Mouse (Mus musculus) stomach, embryonic 16.5 days (tissue): ENCODE results near the gene Efna5. TPM values are rescaled to one million over a fixed set of nuclear protein-coding genes. Genes with fewer than 3 reads are reported as not detected.

Source experiments
- ATAC-seq: fragments of 200-750 bp; cut with Nextera tagmentation; 2 replicates; pipeline ENCODE4 v1.8.0; 2017; ENCODE audit warnings: moderate number of reproducible peaks, moderate TSS enrichment; ENCODE audit not compliant: insufficient read depth, low FRiP score
- H3K27ac ChIP-seq: fragments of 300-500 bp; sonication (generic); 2 replicates; pipeline ENCODE4 v1.5.1; 2014; ENCODE audit warnings: low read length
- H3K27me3 ChIP-seq: fragments of 300-500 bp; sonication (generic); 2 replicates; pipeline ENCODE4 v1.6.1; 2014; ENCODE audit warnings: low read length, control low read depth, mixed read lengths; ENCODE audit not compliant: control insufficient read depth, insufficient read depth
- H3K36me3 ChIP-seq: fragments of 300-500 bp; sonication (generic); 2 replicates; pipeline ENCODE4 v1.6.1; 2014; ENCODE audit warnings: low read length; ENCODE audit not compliant: control insufficient read depth, insufficient read depth
- H3K4me1 ChIP-seq: fragments of 300-500 bp; sonication (generic); 2 replicates; pipeline ENCODE4 v1.6.1; 2014; ENCODE audit warnings: low read length, control low read depth, mixed read lengths; ENCODE audit not compliant: control insufficient read depth, insufficient read depth
- H3K4me2 ChIP-seq: fragments of 300-500 bp; sonication (generic); 2 replicates; pipeline ENCODE4 v1.6.1; 2014; ENCODE audit warnings: low read depth, low read length, mixed read lengths
- H3K4me3 ChIP-seq: fragments of 300-500 bp; sonication (generic); replicated peaks from 2 replicates; pipeline ENCODE4 v1.5.1; 2014; ENCODE audit warnings: mild to moderate bottlenecking, low read length
- H3K9ac ChIP-seq: fragments of 300-500 bp; sonication (generic); 2 replicates; pipeline ENCODE4 v1.6.1; 2014; ENCODE audit warnings: low read length
- H3K9me3 ChIP-seq: fragments of 300-500 bp; sonication (generic); replicated peaks from 2 replicates; pipeline ENCODE4 v1.6.1; 2016; ENCODE audit warnings: low read length, control low read depth; ENCODE audit not compliant: control insufficient read depth
- WGBS: fragments of 180-500 bp; shearing (Covaris S2); extraction: QIAGEN DNeasy Blood & Tissue Kit; methylation state at CpG from one replicate; pipeline ENCODE4 v1.1.7; 2014; 5-methylcytosine and 5-hydroxymethylcytosine counted together
- polyA plus RNA-seq: library from polyadenylated mRNA; unstranded; fragments of >200 nt; fragmentation: Nextera tagmentation; extraction: Ambion mirVana; gene quantifications from 2 replicates; pipeline ENCODE4 v1.2.1, GENCODE M21; 2015

The Efna5 gene
- polyA plus RNA-seq, 1 experiment from 2014 or later, result 36.9 TPM

DNA sequence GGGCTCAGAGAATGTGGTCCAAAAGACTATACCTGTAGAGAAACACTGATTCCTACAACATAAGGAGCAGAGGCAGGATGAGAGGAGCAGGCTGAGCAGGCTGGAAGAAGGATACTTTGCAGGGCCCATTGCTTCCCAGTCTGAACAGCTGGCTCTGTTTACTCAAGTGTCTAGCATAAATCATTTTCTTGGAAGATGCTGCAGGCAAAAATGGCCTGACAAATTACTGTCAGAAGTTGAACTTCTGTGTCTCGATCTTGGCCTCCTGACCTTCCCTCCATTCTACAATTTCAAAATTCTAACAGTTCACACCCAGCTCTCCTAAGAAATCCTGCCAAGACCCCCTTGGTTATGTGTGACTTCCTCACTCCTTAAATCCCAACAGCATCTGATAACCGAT, 105.1 kb downstream of the Efna5 start:
- H3K27ac ChIP-seq, result peak overlapping the region; percentile 43; the same call in 1 of the 2 replicates
- H3K36me3 ChIP-seq, result no peaks in the 10 kb centered on the region
- no peaks in the 10 kb centered on the region for H3K27me3 ChIP-seq
- peaks cover 32% of the 10 kb centered on the region for H3K4me1 ChIP-seq
- no peak overlapping the region for H3K4me3 ChIP-seq
- 25% methylated on average over 2 of the region's 2 CpGs for WGBS
- no peak overlapping the region for H3K9ac ChIP-seq
- no peak overlapping the region for H3K4me2 ChIP-seq
- no peaks in the 10 kb centered on the region for H3K9me3 ChIP-seq
- ATAC-seq, result peak; percentile 62; the same call in 1 of the 2 replicates

DNA sequence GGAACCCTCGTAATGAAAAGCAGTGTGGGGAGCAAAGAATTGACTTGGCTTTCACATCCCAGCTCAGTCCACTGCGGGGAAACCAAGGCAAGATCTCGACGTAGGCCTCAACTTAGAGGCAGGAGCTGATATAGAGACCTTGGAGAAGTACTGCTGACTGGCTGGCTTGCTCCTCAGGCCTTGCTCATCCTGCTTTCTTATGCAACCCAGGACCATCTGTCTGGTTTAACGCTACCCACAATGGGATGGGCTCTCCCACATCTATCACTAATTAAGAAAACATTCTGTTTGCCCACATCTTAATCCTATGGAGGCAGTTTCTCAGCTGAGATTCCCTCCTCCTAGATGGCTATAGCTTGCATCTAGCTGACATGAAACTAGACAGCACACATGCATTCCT, 105.7 kb downstream of the Efna5 start:
- Histone ChIP-seq H3K4me2 (no peak overlapping the region), H3K27me3 (no peaks in the 10 kb centered on the region), H3K36me3 (no peaks in the 10 kb centered on the region), H3K4me3 (no peak overlapping the region), H3K9me3 (no peaks in the 10 kb centered on the region), H3K9ac (no peak overlapping the region), H3K4me1 (peaks cover 30% of the 10 kb centered on the region), H3K27ac (peak overlapping the region; percentile 43; the same call in 1 of the 2 replicates)
- no peak for ATAC-seq
- WGBS, result 83% methylated on average over 5 of the region's 5 CpGs

DNA sequence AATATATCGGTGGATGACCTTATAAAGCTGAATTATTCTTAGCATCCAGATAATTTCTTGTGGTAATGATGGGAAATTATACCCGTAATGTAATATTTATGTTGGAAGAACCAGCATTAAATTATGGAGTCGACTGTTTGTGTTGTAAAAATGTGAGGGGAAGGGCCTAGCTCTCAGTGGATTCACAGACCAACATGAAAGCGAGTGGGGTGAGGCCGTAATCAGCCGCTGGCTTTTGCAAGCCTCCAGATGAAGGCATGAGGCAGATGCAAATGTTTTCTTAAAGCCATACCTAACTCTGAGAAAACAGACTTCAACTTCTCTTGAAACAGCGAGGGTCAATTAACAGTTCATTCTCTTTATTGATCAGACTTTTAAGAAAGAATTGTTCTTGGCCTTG, 106.4 kb downstream of the Efna5 start:
- Histone ChIP-seq H3K4me2 (no peak overlapping the region), H3K27me3 (no peaks in the 10 kb centered on the region)
- ATAC-seq, result no peak

DNA sequence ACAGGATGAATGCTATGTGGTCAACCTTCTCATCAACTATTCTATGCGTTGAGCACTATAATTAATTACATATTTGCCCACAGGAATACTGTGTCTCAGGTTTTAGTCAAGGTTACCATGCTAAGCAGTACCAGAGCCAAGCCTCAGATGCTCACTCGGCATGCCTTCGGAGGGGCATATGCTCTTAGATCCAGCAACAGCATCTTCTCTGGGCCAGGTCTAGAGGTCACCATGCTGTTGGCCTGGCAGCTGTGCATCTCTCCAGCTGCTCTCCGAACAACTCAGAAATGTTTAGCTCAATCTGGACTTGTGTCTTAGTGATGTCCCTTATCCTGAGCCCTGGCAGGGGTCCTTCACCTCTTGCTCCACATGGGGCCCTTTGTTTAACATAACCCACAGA, 114.4 kb downstream of the Efna5 start:
- WGBS, result 67% methylated on average over 4 of the region's 4 CpGs
- Histone ChIP-seq H3K4me1 (no peaks in the 10 kb centered on the region), H3K9me3 (no peaks in the 10 kb centered on the region), H3K27ac (no peak overlapping the region), H3K4me3 (no peak overlapping the region), H3K4me2 (no peak overlapping the region), H3K36me3 (no peaks in the 10 kb centered on the region), H3K9ac (no peak overlapping the region), H3K27me3 (no peaks in the 10 kb centered on the region)
- no peak for ATAC-seq

More for the DNA sequence above, 106.4 kb downstream of the Efna5 start:
- no peak overlapping the region for H3K27ac ChIP-seq
- 76% methylated on average over 7 of the region's 7 CpGs for WGBS
- no peaks in the 10 kb centered on the region for H3K36me3 ChIP-seq
- peaks cover 30% of the 10 kb centered on the region for H3K4me1 ChIP-seq
- H3K9ac ChIP-seq, result no peak overlapping the region
- H3K4me3 ChIP-seq, result no peak overlapping the region
- no peaks in the 10 kb centered on the region for H3K9me3 ChIP-seq

DNA sequence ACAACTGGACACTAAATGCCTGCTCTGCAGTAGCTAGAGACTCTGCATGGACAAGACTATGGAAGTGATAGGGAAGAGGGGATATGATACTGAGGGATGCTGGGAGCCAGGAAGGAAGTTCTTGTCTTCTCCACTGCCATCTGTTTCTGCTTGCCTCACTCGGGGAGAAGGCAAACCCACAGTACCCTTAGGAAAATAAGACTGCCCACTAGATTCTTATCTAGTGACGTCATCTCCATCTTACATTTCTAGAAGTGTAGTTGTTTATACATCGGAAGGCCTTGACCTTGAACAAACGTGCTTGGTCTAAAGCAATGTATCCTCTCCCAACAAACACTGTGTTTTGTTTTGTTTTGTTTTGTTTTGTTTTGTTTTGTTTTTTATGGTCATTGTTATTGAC, 116.0 kb downstream of the Efna5 start:
- ATAC-seq, result no peak
- H3K4me1 ChIP-seq, result no peaks in the 10 kb centered on the region
- H3K9me3 ChIP-seq, result no peaks in the 10 kb centered on the region
- no peak overlapping the region for H3K4me3 ChIP-seq
- no peak overlapping the region for H3K4me2 ChIP-seq
- H3K36me3 ChIP-seq, result no peaks in the 10 kb centered on the region
- no peak overlapping the region for H3K9ac ChIP-seq
- no peaks in the 10 kb centered on the region for H3K27me3 ChIP-seq
- H3K27ac ChIP-seq, result no peak overlapping the region
- WGBS, result 51% methylated on average over 4 of the region's 4 CpGs

DNA sequence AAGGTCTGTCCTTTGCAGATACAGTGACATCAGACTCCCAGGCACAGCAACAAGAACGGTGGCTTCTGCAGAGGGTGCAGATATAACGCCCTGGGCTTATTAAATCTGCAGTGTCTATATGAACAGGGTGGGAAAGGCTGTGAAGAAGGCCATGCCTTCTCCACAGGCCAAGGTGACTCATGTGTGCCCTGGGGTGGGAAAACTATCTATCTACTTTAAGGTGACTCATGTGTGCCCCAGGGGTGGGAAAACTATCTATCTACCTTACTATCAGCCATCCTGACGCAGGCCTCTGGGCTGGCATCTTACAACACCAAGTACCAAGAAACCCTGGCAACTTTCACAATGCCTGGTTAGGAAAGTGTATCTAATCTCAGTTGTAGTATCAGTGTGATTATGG, 124.2 kb downstream of the Efna5 start:
- peak; percentile 71; the same call in 1 of the 2 replicates for ATAC-seq
- Histone ChIP-seq H3K27me3 (no peaks in the 10 kb centered on the region), H3K4me1 (no peaks in the 10 kb centered on the region), H3K27ac (no peak overlapping the region), H3K4me2 (no peak overlapping the region), H3K36me3 (no peaks in the 10 kb centered on the region), H3K9me3 (no peaks in the 10 kb centered on the region), H3K4me3 (no peak overlapping the region), H3K9ac (no peak overlapping the region)
- 80% methylated on average over 3 of the region's 3 CpGs for WGBS

DNA sequence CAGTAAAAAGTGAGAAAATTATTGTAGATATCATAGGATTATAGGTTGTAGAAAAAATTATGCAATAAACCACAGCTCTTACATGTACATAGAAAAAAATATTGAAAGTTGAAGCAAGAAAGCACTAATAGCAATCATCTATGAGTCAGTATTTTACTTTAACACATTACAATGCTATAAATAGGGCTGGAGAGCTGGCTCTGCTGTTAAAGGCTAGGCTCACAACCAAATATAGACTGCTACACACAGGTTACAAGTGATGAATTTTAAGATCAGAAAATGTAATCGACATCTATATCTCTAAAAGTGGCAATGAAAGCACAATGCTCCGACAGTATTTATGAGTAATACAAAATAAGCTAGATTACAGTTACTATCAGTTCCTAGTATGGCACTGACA, 125.5 kb downstream of the Efna5 start:
- Histone ChIP-seq H3K9me3 (no peaks in the 10 kb centered on the region), H3K27ac (no peak overlapping the region), H3K36me3 (no peaks in the 10 kb centered on the region), H3K4me1 (peaks cover 3% of the 10 kb centered on the region; the same call in 1 of the 2 replicates), H3K27me3 (no peaks in the 10 kb centered on the region), H3K4me2 (no peak overlapping the region), H3K9ac (no peak overlapping the region), H3K4me3 (no peak overlapping the region)
- WGBS, result 85% methylated on average over 2 of the region's 2 CpGs
- no peak for ATAC-seq

DNA sequence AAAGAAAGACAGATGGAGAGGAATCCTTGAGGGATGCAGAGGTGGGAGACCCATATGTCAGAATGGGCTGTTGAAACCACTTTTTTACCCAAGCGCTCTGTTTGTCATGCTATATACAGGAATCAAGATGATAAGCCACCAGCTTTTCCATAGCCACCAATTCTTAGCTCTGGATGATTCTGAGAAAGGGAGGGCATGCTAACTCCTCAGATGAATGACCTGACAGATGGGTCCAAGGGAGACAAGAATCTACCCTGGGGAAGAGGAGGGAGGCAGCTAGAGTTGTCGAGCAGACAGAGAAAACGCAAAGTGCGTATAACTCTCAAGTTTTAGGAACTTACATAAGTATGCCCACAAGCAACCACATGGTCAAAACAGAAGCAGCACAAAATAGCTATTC, 126.5 kb downstream of the Efna5 start:
- H3K9ac ChIP-seq, result no peak overlapping the region
- whole genome bisulfite sequencing, result 78% methylated on average over 4 of the region's 4 CpGs
- no peak overlapping the region for H3K4me2 ChIP-seq
- no peak overlapping the region for H3K27ac ChIP-seq
- H3K36me3 ChIP-seq, result no peaks in the 10 kb centered on the region
- peaks cover 4% of the 10 kb centered on the region for H3K4me1 ChIP-seq
- ATAC-seq, result no peak
- no peak overlapping the region for H3K4me3 ChIP-seq
- H3K27me3 ChIP-seq, result no peaks in the 10 kb centered on the region
- H3K9me3 ChIP-seq, result no peaks in the 10 kb centered on the region

- no peak for ATAC-seq
Observed at GRCm38 (mm10) chr17:62752381-62752889, 128.7 kb downstream of the Efna5 start.

More at GRCm38 (mm10) chr17:62752381-62752889, 128.7 kb downstream of the Efna5 start:
- no peaks in the 10 kb centered on the region for H3K36me3 ChIP-seq
- 63% methylated on average over 2 of the region's 2 CpGs for WGBS
- peaks cover 10% of the 10 kb centered on the region for H3K4me1 ChIP-seq
- no peaks in the 10 kb centered on the region for H3K9me3 ChIP-seq
- no peak overlapping the region for H3K4me2 ChIP-seq
- H3K4me3 ChIP-seq, result no peak overlapping the region
- no peak overlapping the region for H3K27ac ChIP-seq
- no peak overlapping the region for H3K9ac ChIP-seq
- H3K27me3 ChIP-seq, result no peaks in the 10 kb centered on the region
